Mouse (Mus musculus): Measurements from ENCODE around the gene Klk1b3. TPM values are rescaled to one million over a fixed set of nuclear protein-coding genes. Genes with fewer than 3 reads are reported as not detected.
"Not testable (repeated sequence)": the region's sequence is repeated elsewhere in the genome, so short reads cannot be mapped to it uniquely, and the experiment has no call there.

Gene Klk1b3
- polyA plus RNA-seq, 1 experiment from 2014 or later: 0.55 TPM

GRCm38 (mm10) chr7:44249248-44249647 lies 51.3 kb downstream of the Klk1b3 start:
- H3K4me2 ChIP-seq (ENCODE audit: low read depth, low read length): no peak overlapping the region
- H3K27ac ChIP-seq (ENCODE audit: low read length): no peak overlapping the region
- no peak for ATAC-seq
- no peaks in the 10 kb centered on the region for H3K27me3 ChIP-seq (replicated peaks; ENCODE audit: control insufficient read depth, insufficient read depth, low read length)
- H3K9me3 ChIP-seq (ENCODE audit: control insufficient read depth, low read length): no peaks in the 10 kb centered on the region
- H3K4me1 ChIP-seq (ENCODE audit: control insufficient read depth, insufficient read depth, low read length): peaks cover 16% of the 10 kb centered on the region
- 92% methylated on average over 4 of the region's 4 CpGs for WGBS
- H3K4me3 ChIP-seq (ENCODE audit: low read length): no peak overlapping the region
- no peak overlapping the region for H3K9ac ChIP-seq (ENCODE audit: low read depth, low read length)
- peaks cover 22% of the 10 kb centered on the region for H3K36me3 ChIP-seq (ENCODE audit: control insufficient read depth, insufficient read depth, low read length)

- WGBS: 92% methylated on average over 17 of the region's 17 CpGs
- not testable (repeated sequence) for H3K9ac ChIP-seq (ENCODE audit: low read depth, low read length)
- peaks cover 22% of the 10 kb centered on the region for H3K36me3 ChIP-seq (ENCODE audit: control insufficient read depth, insufficient read depth, low read length)
Observed at GRCm38 (mm10) chr7:44250732-44251275, 52.8 kb downstream of the Klk1b3 start.

More at GRCm38 (mm10) chr7:44250732-44251275, 52.8 kb downstream of the Klk1b3 start:
- not testable (repeated sequence) for H3K4me3 ChIP-seq (ENCODE audit: low read length); H3K27me3 ChIP-seq (replicated peaks; ENCODE audit: control insufficient read depth, insufficient read depth, low read length); H3K4me2 ChIP-seq (ENCODE audit: low read depth, low read length); H3K9me3 ChIP-seq (ENCODE audit: control insufficient read depth, low read length); ATAC-seq; H3K27ac ChIP-seq (ENCODE audit: low read length)
- peaks cover 10% of the 10 kb centered on the region for H3K4me1 ChIP-seq (ENCODE audit: control insufficient read depth, insufficient read depth, low read length)

Other genes with a start within 250 kb of the Klk1b3 start
- gene Klk1b8, start 247.5 kb upstream of the Klk1b3 start, polyA plus RNA-seq (2015; fragmentation: Nextera tagmentation; extraction: Ambion mirVana): 0.97 and 1.2 TPM in 2 replicates
- gene Klk1b1, start 231.4 kb upstream of the Klk1b3 start, polyA plus RNA-seq (2015; fragmentation: Nextera tagmentation; extraction: Ambion mirVana): not detected in 2 replicates
- gene Klk1b9, start 222.1 kb upstream of the Klk1b3 start, polyA plus RNA-seq (2015; fragmentation: Nextera tagmentation; extraction: Ambion mirVana): not detected in 2 replicates
- not detected in 2 replicates for gene Klk1b11, start 202.3 kb upstream of the Klk1b3 start, polyA plus RNA-seq (2015; fragmentation: Nextera tagmentation; extraction: Ambion mirVana)
- gene Klk1b26, start 186.0 kb upstream of the Klk1b3 start, polyA plus RNA-seq (2015; fragmentation: Nextera tagmentation; extraction: Ambion mirVana): not detected in 2 replicates
- gene Klk1b27, start 145.9 kb upstream of the Klk1b3 start, polyA plus RNA-seq (2015; fragmentation: Nextera tagmentation; extraction: Ambion mirVana): not detected in 2 replicates
- gene Klk1b21, start 95.9 kb upstream of the Klk1b3 start, polyA plus RNA-seq (2015; fragmentation: Nextera tagmentation; extraction: Ambion mirVana): not detected in 2 replicates
- gene Klk1b22, start 85.5 kb upstream of the Klk1b3 start, polyA plus RNA-seq (2015; fragmentation: Nextera tagmentation; extraction: Ambion mirVana): not detected in 2 replicates
- gene Klk1b16, start 61.4 kb upstream of the Klk1b3 start, polyA plus RNA-seq (2015; fragmentation: Nextera tagmentation; extraction: Ambion mirVana): 0.20 TPM in 1 of 2 replicates, not detected in the other
- gene Klk1b24, start 10.0 kb upstream of the Klk1b3 start, polyA plus RNA-seq (2015; fragmentation: Nextera tagmentation; extraction: Ambion mirVana): not detected in 2 replicates
- gene Klk1b4, start 9.2 kb downstream of the Klk1b3 start, polyA plus RNA-seq (2015; fragmentation: Nextera tagmentation; extraction: Ambion mirVana): 0.16 and 0.37 TPM in 2 replicates
- 0.10 and 0.16 TPM in 2 replicates for gene Klk1b5, start 17.8 kb downstream of the Klk1b3 start, polyA plus RNA-seq (2015; fragmentation: Nextera tagmentation; extraction: Ambion mirVana)
- 44.2 and 51.8 TPM in 2 replicates for gene Klk1, start 27.2 kb downstream of the Klk1b3 start, polyA plus RNA-seq (2015; fragmentation: Nextera tagmentation; extraction: Ambion mirVana)
- 0.09 TPM in 1 of 2 replicates, not detected in the other for gene Gm36864, start 38.0 kb downstream of the Klk1b3 start, polyA plus RNA-seq (2015; fragmentation: Nextera tagmentation; extraction: Ambion mirVana)
- 1.4 and 1.6 TPM in 2 replicates for gene 1700028J19Rik, start 48.5 kb downstream of the Klk1b3 start, polyA plus RNA-seq (2015; fragmentation: Nextera tagmentation; extraction: Ambion mirVana)
- 101 and 114 TPM in 2 replicates for gene 2410002F23Rik, start 48.5 kb downstream of the Klk1b3 start, polyA plus RNA-seq (2015; fragmentation: Nextera tagmentation; extraction: Ambion mirVana)
- gene Acp4, start 59.2 kb downstream of the Klk1b3 start, polyA plus RNA-seq (2015; fragmentation: Nextera tagmentation; extraction: Ambion mirVana): not detected in 2 replicates
- not detected in 2 replicates for gene Gm15517, start 63.3 kb downstream of the Klk1b3 start, polyA plus RNA-seq (2015; fragmentation: Nextera tagmentation; extraction: Ambion mirVana)
- 6.7 and 7.1 TPM in 2 replicates for gene Clec11a, start 108.7 kb downstream of the Klk1b3 start, polyA plus RNA-seq (2015; fragmentation: Nextera tagmentation; extraction: Ambion mirVana)
- gene Shank1, start 112.1 kb downstream of the Klk1b3 start, polyA plus RNA-seq (2015; fragmentation: Nextera tagmentation; extraction: Ambion mirVana): 1.2 and 1.5 TPM in 2 replicates
- 0.82 and 1.2 TPM in 2 replicates for gene Syt3, start 185.9 kb downstream of the Klk1b3 start, polyA plus RNA-seq (2015; fragmentation: Nextera tagmentation; extraction: Ambion mirVana)
- 0.66 and 0.88 TPM in 2 replicates for gene 1700008O03Rik, start 187.6 kb downstream of the Klk1b3 start, polyA plus RNA-seq (2015; fragmentation: Nextera tagmentation; extraction: Ambion mirVana)
- 0.31 and 0.43 TPM in 2 replicates for gene Lrrc4b, start 230.8 kb downstream of the Klk1b3 start, polyA plus RNA-seq (2015; fragmentation: Nextera tagmentation; extraction: Ambion mirVana)

Data from intestine, embryonic 16.5 days (tissue).